Mouse (Mus musculus): ENCODE measurements around the gene Ccs. TPM values are rescaled to one million over a fixed set of nuclear protein-coding genes. Genes with fewer than 3 reads are reported as not detected.

Ccs gene
- polyA plus RNA-seq, 1 experiment, result 44.7 TPM

DNA sequence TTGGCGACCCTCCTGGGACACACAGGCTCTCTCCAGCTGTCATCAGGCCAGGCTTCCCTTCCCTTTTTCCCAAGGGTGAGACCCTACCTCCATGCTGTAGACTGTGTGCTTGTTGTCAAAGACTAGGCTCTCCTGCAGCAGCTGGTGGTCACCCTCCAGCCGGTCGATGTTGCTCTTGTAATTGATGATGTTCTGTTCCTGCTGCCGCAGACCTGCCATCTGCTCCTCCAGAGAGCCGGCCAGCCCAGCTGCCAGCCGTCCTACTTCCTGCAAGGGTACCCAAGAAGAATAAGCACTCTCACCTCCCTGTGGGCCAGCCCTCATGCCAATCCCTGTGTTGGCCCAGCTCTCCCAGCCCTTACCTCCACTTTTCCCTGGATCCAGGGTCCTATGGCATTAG lies 23.9 kb upstream of the Ccs start:
- peaks cover 2% of the 10 kb centered on the region; the same call in 1 of the 2 replicates for H3K4me1 ChIP-seq (ENCODE audit: control insufficient read depth, insufficient read depth, low read length)
- no peak for DNase-seq
- TF ChIP-seq CTCF (IDR thresholded peaks at IDR 0.05; ENCODE audit: insufficient read depth, low read length), result no peak
- no peak for TF ChIP-seq POLR2A (IDR thresholded peaks at IDR 0.05; ENCODE audit: borderline replicate concordance, extremely low read depth, low read depth, low read length)
- H3K4me3 ChIP-seq (replicated peaks; ENCODE audit: extremely low read depth, low read depth, low read length), result no peak overlapping the region
- 66% methylated on average over 6 of the region's 6 CpGs for WGBS

DNA sequence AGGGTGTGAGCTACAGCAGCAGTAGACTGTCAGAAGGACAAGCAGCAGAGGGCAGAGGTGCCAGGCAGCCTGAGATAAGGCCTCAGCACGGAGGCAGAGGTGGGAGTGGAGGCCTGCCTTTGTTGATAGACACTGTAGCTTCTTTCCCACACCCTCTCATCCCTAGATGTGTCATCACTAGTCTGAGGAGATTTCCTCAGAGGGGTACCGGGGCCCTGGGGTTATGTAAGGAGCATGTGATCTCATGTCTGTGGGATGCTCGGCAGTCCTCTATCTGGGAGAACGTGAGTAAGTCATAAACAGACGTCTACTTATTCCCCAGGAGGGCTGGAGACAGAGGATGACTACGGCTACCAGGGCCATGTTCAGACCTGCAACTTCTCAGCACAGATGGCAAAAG lies 19.9 kb upstream of the Ccs start:
- WGBS, result 57% methylated on average over 6 of the region's 6 CpGs
- H3K4me3 ChIP-seq (replicated peaks; ENCODE audit: extremely low read depth, low read depth, low read length), result no peak overlapping the region
- DNase-seq, result no peak
- no peak for TF ChIP-seq CTCF (IDR thresholded peaks at IDR 0.05; ENCODE audit: insufficient read depth, low read length)
- TF ChIP-seq POLR2A (IDR thresholded peaks at IDR 0.05; ENCODE audit: borderline replicate concordance, extremely low read depth, low read depth, low read length), result no peak
- H3K4me1 ChIP-seq (ENCODE audit: control insufficient read depth, insufficient read depth, low read length), result no peaks in the 10 kb centered on the region

DNA sequence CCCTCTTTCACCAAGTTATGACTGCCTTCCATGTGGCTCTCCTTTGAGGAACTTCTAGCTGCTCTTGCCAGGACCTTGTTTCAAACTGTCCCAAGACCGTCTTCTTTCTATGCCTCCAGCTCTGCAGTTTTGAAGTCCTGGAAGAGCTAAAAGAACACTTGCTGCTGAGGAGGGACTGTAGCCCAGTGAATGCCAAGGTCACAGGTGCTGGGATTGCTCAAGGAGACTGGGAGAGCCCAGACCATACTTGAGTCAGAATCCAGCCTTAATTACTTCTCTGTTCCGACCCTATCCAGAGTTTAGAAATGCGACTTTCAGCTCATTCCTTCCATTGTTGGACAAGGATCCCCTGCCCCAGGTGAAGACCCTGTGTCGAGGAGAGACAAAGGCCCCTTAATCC lies 16.8 kb upstream of the Ccs start:
- WGBS, result 80% methylated on average over 4 of the region's 4 CpGs
- DNase-seq, result no peak
- TF ChIP-seq POLR2A (IDR thresholded peaks at IDR 0.05; ENCODE audit: borderline replicate concordance, extremely low read depth, low read depth, low read length), result no peak
- no peak for TF ChIP-seq CTCF (IDR thresholded peaks at IDR 0.05; ENCODE audit: insufficient read depth, low read length)
- H3K4me3 ChIP-seq (replicated peaks; ENCODE audit: extremely low read depth, low read depth, low read length), result no peak overlapping the region
- no peaks in the 10 kb centered on the region for H3K4me1 ChIP-seq (ENCODE audit: control insufficient read depth, insufficient read depth, low read length)

DNA sequence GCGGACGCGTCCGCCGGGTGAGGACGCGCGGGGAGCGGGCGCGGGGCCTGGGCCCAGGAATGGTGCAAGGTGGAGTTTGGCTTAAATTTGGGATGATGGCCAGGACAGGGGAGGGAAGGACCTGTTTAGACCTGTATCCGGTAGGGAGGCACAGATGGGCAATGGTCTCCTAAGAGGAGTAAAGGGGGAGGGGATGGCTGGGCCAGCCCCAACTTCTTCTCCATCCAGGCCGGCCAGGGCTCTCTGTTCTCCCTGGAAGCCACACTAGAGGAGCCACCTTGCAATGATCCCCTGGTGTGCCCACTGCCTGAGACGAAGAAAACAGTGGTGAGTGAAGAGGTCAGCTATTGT lies 16.3 kb upstream of the Ccs start:
- no peak for DNase-seq
- WGBS, result 5% methylated on average over 14 of the region's 14 CpGs
- Histone ChIP-seq H3K4me3 (replicated peaks; ENCODE audit: extremely low read depth, low read depth, low read length) (peak overlapping the region; percentile 79), H3K4me1 (ENCODE audit: control insufficient read depth, insufficient read depth, low read length) (no peaks in the 10 kb centered on the region)
- TF ChIP-seq POLR2A (IDR thresholded peaks at IDR 0.05; ENCODE audit: borderline replicate concordance, extremely low read depth, low read depth, low read length) (no peak), CTCF (IDR thresholded peaks at IDR 0.05; ENCODE audit: insufficient read depth, low read length) (no peak)

DNA sequence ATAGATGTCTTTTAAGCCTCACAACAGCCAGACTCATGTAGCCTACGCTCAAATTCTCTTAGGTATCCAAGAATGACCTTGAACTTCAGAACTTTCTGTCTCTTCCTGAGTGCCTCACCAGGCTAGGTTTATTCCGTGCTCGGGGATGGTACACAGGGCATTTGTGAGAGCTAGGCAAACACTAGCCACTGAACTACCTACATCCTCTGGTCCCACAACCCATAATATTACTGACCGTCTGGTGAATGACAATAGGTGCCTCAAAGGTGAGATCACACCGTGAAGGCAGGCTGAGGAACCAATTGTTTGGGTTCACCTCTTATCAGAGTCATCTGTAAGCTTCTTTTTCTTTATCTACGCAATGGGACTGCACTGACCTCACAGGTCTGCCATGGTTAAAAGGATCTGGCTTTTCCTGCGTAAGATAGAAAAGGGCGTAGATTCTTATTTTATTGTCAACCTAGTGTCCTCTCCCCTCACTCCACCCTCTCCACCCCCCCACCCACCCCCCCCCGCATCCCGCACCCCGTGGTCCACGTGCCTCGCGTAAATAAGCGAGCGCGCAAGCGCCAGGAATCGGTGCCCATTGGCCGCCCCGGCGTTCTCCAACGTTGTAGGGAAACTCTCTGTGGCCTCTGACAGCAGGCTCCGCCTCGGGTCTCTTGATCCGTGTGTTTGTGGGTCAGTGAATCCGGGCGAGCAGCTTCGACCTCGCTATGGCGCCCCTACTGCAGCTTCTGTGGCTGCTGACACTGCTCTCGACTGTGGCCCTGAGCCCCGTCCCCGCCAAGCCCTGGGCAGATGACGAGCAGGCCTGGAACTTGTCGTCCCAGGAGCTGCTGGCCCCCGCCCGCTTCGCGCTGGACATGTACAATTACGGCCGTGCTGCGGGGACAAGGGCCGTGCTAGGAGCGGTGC lies 15.7 kb upstream of the Ccs start, which contains the start of gene Ctsf:
TSS of gene Ctsf (plus strand) at position 579 of the 918 bp plus-strand sequence.
- Histone ChIP-seq H3K4me3 (replicated peaks; ENCODE audit: extremely low read depth, low read depth, low read length) (peak within 1 kb of the TSS; percentile 79), H3K4me1 (ENCODE audit: control insufficient read depth, insufficient read depth, low read length) (no peaks in the 10 kb centered on the region)
- 3% methylated on average over 45 of the region's 45 CpGs for whole genome bisulfite sequencing
- peak; percentile 72 for DNase-seq
- peak; percentile 68; the same call in 1 of the 2 replicates for TF ChIP-seq POLR2A (IDR thresholded peaks at IDR 0.05; ENCODE audit: borderline replicate concordance, extremely low read depth, low read depth, low read length)
- TF ChIP-seq CTCF (IDR thresholded peaks at IDR 0.05; ENCODE audit: insufficient read depth, low read length), result no peak

DNA sequence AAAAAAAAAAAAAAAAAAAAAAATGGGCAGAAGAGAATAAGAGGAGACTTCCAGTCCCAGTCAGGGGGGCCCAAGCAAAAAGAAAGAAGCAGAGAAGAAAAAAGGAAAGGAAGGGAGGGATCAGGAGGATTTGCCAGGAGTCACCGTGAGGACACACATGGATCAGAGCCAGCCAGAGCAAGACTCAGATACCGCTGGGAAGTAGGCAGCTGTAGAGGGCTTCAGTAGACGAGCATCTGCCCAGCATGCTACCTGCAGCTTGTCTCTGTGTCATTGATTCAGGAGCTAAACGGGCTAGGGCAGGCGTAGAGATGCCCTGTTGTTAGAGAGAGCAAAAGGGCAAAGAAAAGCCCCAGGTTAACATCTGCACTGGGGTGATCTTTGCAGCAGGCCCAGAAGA lies 11.1 kb upstream of the Ccs start:
- TF ChIP-seq CTCF (IDR thresholded peaks at IDR 0.05; ENCODE audit: insufficient read depth, low read length), result no peak
- no peak for TF ChIP-seq POLR2A (IDR thresholded peaks at IDR 0.05; ENCODE audit: borderline replicate concordance, extremely low read depth, low read depth, low read length)
- WGBS, result 42% methylated on average over 5 of the region's 5 CpGs
- H3K4me1 ChIP-seq (ENCODE audit: control insufficient read depth, insufficient read depth, low read length), result no peaks in the 10 kb centered on the region
- DNase-seq, result no peak
- no peak overlapping the region for H3K4me3 ChIP-seq (replicated peaks; ENCODE audit: extremely low read depth, low read depth, low read length)

DNA sequence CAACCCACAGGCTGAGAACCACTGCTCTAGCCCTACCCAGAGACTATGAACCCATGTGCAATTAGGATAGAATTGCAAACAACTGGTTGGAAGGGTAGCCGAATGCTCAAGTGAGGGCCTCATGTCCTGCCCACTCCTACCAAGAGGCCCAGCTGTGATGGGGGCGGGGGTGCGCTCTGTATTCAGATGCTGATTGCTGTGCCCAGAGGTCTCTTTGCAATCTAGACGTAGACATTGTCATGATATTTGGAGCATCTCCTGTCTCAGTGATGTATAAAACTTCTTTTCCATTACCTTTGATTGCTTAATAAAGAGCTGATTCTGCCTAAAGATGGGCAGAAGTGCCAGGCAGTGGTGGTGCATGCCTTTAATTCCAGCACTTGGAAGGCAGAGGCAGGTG lies 10.7 kb upstream of the Ccs start:
- H3K4me3 ChIP-seq (replicated peaks; ENCODE audit: extremely low read depth, low read depth, low read length), result no peak overlapping the region
- no peak for TF ChIP-seq CTCF (IDR thresholded peaks at IDR 0.05; ENCODE audit: insufficient read depth, low read length)
- TF ChIP-seq POLR2A (IDR thresholded peaks at IDR 0.05; ENCODE audit: borderline replicate concordance, extremely low read depth, low read depth, low read length), result no peak
- no peaks in the 10 kb centered on the region for H3K4me1 ChIP-seq (ENCODE audit: control insufficient read depth, insufficient read depth, low read length)
- no peak for DNase-seq
- WGBS, result 58% methylated on average over 4 of the region's 4 CpGs

DNA sequence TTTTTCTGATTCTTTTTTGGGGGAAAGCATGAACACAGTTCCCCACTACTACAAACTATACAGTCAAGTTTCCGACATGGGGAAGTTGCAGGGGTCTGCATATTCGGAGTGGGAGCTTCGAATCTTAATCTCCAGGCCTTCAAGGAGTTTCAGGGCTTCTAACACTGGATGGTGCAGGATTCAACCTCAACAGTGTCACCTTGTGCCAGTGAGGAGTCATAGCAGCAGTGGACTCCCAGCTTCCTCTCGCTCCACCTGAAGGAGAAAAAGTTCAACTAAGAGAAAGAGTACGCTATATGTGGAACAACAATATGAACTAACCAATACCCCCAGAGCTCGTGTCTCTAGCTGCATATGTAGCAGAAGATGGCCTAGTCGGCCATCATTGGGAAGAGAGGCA lies 8.4 kb upstream of the Ccs start:
- no peak overlapping the region for H3K4me3 ChIP-seq (replicated peaks; ENCODE audit: extremely low read depth, low read depth, low read length)
- H3K4me1 ChIP-seq (ENCODE audit: control insufficient read depth, insufficient read depth, low read length), result no peaks in the 10 kb centered on the region
- TF ChIP-seq CTCF (IDR thresholded peaks at IDR 0.05; ENCODE audit: insufficient read depth, low read length) (peak; percentile 77), POLR2A (IDR thresholded peaks at IDR 0.05; ENCODE audit: borderline replicate concordance, extremely low read depth, low read depth, low read length) (no peak)
- 20% methylated on average over 7 of the region's 7 CpGs for WGBS
- DNase-seq, result no peak

DNA sequence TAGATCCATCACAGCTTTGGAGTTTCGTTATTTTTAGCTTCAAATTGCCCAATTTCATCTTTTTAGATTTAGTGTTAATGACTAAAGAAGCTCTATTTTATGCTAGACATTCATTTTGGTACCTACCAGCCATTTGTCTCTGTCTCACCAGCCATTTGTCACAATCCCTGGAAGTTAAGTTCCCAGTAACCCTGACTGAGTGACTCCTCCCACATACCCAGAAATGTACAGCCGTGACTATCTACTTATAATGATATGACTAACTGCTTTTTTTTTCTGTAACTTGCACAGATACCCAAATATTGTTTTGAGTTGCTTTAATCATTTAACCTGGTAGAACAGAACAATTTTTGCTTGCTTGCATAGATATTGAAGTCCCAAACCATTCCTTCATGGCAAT lies 6.7 kb upstream of the Ccs start:
- TF ChIP-seq CTCF (IDR thresholded peaks at IDR 0.05; ENCODE audit: insufficient read depth, low read length), result no peak
- TF ChIP-seq POLR2A (IDR thresholded peaks at IDR 0.05; ENCODE audit: borderline replicate concordance, extremely low read depth, low read depth, low read length), result no peak
- Histone ChIP-seq H3K4me1 (ENCODE audit: control insufficient read depth, insufficient read depth, low read length) (no peaks in the 10 kb centered on the region), H3K4me3 (replicated peaks; ENCODE audit: extremely low read depth, low read depth, low read length) (no peak overlapping the region)
- WGBS, result 46% methylated on average over 2 of the region's 2 CpGs
- no peak for DNase-seq

DNA sequence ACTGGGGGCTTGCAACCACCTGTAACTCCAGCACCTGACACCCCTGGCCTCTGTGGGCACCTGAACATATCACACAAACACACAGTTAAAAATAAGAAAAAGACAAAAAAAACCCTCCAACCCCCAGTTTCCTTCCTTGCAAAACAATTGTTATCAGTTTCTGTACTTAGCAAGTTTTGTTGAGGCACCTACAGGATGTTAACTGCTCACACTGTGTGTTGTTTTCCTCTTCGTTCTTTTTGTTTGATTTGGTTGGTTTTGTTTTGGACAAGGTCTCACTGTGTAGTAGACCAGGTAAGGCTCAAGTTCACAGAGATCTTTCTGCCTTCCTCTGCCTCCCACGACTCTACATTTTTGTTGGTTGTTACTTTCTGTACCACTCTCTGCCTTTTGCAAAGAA lies 3.5 kb upstream of the Ccs start:
- DNase-seq, result no peak
- H3K4me1 ChIP-seq (ENCODE audit: control insufficient read depth, insufficient read depth, low read length), result no peaks in the 10 kb centered on the region
- TF ChIP-seq CTCF (IDR thresholded peaks at IDR 0.05; ENCODE audit: insufficient read depth, low read length), result no peak
- TF ChIP-seq POLR2A (IDR thresholded peaks at IDR 0.05; ENCODE audit: borderline replicate concordance, extremely low read depth, low read depth, low read length), result no peak
- no peak overlapping the region for H3K4me3 ChIP-seq (replicated peaks; ENCODE audit: extremely low read depth, low read depth, low read length)
- WGBS, result 44% methylated on average over 2 of the region's 2 CpGs

Measured in lung, adult 2 months (tissue).